Mouse (Mus musculus) layer of hippocampus, adult 8-10 months (tissue): Measurements from ENCODE around the gene Adamts3. TPM values are rescaled to one million over a fixed set of nuclear protein-coding genes. Genes with fewer than 3 reads are reported as not detected.
A peak's percentile ranks its signal among the peaks of the same experiment; 100 is the strongest.

Experiments
- DNase-seq, 2 experiments: peaks; one replicate each; pipeline ENCODE4 v3.0.0; 2022; ENCODE audit warnings: low spot score in 2 of 2
- total RNA-seq, 4 experiments: library from RNA; stranded (reverse); gene quantifications; 2 replicates each; pipeline ENCODE4 v1.2.4; 2022

Adamts3 gene
- total RNA-seq, result 10 to 100 TPM; 22.3 to 25.8 (median 24.6) TPM

DNA sequence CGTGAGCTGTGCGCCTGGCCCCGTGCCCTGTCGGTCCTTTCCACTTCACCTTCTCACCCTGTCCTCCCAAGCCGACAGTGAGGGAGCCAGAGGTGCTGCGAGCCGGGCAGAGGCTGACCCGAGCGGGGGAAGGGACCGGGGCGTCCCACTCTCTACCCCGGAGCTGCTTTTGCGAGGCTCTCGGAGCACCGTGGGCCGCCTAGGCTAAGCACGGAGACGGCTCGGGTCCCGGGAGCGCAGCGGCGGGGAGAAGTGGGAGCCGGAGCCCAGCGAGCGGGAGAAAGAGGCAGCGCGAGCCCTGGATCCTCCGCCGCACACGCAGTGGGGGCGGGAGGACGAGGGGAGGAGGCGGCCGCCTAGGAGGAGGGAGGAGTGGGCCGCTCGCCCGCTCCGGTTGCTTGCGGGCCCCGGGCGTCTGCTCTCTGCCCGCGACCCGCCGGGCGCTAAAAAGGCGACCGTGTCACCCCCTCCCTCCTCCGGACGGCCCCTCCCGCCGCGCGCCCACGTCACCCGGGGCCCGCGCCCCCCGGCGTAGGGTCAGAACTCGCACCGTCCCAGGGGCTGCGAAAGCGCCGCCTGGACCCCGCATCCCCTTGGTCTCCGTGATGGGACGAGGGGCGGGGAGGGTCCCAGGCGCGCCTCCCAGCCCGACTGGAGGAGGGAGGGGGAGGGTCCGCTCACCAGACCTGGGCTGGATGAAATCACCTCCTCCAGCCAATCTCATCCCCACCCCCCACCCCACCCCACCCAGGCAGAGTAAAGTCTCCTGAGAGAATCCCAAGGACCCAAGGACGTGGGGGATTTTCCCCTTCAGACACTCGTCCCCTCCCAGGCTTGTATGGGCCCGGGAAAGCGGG, at the start of gene Adamts3:
Adamts3 (minus strand) TSS at position 284 of the 857 bp plus-strand sequence.
- DNase-seq, result peak in 1 of 2 experiments; percentile 25

- DNase-seq, result no peak
These were observed 48.4 kb upstream of the Adamts3 start for GRCm38 (mm10) chr5:89931511-89931910.

GRCm38 (mm10) chr5:89912359-89912758, 29.2 kb upstream of the Adamts3 start:
- no peak for DNase-seq

- DNase-seq, result no peak
These were observed 28.8 kb upstream of the Adamts3 start for GRCm38 (mm10) chr5:89911950-89912349.

DNA sequence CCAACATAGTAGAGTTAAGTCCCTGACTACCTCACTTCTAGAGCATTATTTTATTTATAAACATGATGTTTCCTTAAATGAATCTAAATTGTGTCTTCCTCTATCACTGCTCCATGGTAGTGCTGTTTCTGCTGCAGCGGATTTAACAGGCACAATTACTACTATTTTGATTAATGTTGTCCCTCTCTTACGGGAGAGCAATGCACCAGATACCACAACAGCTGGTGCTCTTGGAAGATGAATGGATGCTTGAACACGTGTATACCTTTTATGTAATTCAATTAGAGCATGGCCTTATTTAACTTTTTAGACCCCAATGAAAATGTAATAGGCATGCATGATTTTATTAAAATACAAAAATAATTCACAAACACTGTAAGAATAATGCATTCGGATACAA, 28.4 kb upstream of the Adamts3 start:
- no peak for DNase-seq

DNA sequence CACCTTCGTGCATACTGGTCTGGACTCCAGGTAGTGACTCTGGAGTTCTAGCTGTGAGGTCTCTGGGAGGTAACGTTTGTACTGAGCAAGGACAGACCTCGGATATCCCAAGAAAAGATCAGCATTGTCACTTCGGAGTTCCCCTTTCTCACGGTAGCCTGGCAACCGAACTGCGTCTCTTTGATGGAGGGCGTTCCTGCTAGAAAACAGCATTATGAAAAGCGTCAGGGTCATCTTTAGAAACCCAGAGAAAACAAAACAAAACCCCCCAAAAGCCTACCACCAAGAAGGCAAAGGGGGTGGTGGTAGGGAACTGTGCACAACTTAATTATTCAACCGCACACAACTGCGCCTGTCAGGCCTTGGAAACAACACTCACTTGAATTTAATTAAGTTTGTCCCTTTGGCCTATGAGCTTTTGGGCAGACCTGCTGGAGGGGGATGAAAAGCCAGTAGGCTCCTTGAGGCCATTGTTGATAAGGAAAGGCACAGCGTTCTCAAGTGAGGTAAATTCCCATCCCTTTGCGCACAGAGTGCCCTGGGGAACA, 23.8 kb upstream of the Adamts3 start:
- no peak for DNase-seq

- DNase-seq, result no peak
These were observed 17.9 kb upstream of the Adamts3 start for GRCm38 (mm10) chr5:89901026-89901425.

- DNase-seq, result peak in 1 of 2 experiments; percentile 51
These were observed 14.4 kb upstream of the Adamts3 start for GRCm38 (mm10) chr5:89897495-89897894.

- DNase-seq, result no peak
These were observed 12.4 kb upstream of the Adamts3 start for GRCm38 (mm10) chr5:89895520-89895919.

DNA sequence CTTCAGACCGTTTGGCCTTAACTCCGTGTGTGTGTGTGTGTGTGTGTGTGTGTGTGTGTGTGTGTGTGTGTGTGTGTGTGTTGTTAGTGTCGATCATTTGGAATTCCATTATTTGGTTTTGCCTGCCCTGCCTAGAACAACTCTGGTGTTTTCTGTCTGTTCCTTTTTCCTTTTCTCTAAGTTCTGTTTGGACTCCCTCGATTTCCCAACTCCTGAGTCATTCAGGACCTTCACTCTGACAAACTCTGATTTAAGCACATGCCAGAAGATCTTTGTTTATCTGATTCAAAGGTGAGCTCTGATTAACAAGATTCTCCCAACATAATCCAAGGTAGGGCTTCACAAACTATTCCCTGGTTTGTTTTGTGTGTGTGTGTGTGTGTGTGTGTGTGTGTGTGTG, 1.9 kb upstream of the Adamts3 start:
- DNase-seq, result no peak

DNA sequence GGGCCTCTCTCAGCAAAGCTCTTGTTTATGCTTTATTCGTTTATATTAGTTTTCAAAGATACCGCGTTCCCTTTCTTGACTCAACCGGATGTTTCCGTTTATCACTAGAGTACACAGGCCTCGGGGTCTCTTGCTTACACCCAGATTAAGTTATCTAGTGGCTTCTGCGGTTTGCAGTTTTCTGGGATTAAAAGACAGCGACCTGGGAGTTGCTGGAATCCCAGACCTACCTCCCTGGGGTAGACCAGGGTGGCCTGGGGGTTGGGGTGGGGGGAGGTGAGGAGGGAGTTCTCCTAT, 722 bp upstream of the Adamts3 start:
- no peak for DNase-seq

DNA sequence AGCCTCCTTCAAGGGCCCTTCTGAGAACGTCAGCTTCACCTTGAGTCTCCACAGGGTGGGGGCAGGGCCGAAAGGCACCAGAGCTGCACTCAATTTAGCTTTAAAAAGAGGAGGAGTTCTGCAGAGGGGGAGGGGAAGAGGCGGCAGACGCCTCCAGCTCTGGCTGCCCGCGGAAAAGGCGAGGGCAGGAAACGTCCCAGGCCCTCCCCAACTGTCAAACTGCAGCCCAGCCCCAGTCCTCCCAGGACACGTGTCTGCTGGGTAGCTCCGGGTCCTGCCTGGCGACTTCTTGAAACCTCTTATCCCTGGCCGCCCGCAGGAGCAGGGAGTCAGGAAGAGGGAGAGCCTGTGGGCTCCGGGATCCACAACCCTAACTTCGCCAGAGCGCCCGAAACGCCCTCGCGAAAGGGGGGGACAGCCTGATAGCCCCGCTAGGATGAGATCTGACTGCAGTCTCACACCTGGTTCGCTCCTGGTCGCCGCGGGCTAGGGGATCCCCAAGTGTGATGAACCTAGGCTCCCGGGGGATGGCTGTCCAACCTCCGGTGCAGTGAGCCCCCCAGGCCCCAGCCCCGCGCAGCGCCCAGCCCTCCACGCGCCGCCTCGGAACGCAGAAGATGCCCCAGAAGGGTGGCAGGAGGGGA, 921 bp downstream of the Adamts3 start:
- peak; percentile 32 to 34 for DNase-seq

DNA sequence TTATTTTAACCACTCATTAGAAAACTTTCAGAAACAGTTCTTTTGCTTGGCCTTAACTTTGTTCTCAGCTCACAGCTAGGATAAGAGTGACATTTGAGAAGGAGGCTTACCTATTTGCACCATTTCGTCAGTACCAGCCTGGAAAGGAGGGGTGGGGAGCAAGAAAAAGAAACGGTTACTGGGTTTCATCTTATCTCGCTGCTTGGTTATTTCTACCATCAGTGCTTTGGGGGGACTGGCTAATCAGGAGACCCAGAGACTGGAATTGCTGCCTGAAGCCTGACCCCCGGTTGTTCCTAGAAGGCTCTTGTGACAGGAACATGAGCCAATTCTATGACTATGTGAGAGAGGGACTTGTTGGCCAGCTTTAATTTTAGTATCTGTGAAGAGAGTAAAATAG, 1.7 kb downstream of the Adamts3 start:
- DNase-seq, result no peak

DNA sequence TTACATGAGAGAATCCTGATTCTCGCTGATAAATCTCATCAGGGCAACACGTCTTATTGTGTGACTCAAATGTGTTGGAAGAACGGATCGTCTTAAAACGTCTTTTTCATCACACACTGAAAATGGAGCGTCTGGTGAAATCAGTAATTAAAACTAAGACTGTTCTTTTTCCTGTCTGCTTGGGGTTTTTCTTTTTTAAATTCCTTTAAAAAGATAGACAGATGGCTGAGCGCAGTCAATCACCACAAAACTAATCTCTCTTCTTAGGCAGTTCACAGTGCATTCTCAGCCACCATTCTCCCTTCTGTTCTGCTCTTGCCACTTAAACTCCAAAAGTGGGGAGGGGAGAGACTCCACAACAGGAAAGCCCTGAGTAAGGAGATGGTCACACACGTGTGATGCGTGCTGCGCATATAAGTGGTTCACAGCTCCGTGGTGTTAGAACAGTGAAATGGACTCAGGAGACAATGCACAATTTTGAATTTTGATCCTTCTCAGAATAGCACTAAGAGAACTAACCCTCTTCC, 4.2 kb downstream of the Adamts3 start:
- DNase-seq, result no peak

- no peak for DNase-seq
These were observed 10.5 kb downstream of the Adamts3 start for GRCm38 (mm10) chr5:89872661-89873060.

GRCm38 (mm10) chr5:89859603-89860002, 23.5 kb downstream of the Adamts3 start:
- DNase-seq, result no peak

GRCm38 (mm10) chr5:89858837-89859236, 24.3 kb downstream of the Adamts3 start:
- no peak for DNase-seq

DNA sequence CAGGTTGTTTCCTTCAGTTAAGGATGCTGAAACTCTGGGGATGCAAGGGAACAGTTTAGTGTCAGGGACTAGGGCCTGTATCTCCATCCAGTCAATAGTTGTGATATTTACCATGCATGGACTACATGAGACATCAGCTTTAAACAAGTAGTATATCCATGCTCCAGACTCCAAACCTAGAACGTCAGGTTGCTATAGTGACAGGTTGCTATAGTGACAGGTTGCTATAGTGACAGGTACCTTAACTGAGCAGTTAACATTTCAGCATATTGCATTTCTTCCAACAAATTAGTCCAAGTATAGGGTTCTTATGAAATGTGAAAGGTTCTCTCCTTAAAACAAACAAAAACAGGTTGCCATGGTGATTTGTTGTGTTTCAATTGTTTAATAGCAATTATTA, 36.6 kb downstream of the Adamts3 start:
- DNase-seq, result no peak

- no peak for DNase-seq
These were observed 38.8 kb downstream of the Adamts3 start for GRCm38 (mm10) chr5:89844354-89844753.

GRCm38 (mm10) chr5:89843478-89843877, 39.7 kb downstream of the Adamts3 start:
- no peak for DNase-seq

GRCm38 (mm10) chr5:89839627-89840026, 43.5 kb downstream of the Adamts3 start:
- peak in 1 of 2 experiments; percentile 49 for DNase-seq

DNA sequence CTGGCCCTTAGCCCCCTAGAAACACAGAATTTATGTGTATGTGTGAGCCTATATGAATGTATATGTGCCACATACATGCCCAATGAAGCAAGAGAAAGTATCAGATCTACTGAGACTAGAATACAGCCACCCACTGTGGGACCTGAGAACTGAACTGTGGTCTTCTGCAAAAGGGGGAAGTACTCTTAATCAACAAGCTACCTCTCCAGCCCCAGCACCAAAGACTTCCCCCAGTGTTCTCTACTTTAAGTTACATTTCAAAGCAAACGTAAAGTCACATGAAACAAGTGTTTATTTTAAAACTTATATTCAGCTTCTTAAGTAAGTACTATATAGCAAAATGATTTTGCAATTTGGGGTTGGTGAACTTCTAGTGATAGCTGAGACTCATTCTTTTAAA, 62.0 kb downstream of the Adamts3 start:
- DNase-seq, result no peak
